Mouse (Mus musculus) ES-E14 (cell line): ENCODE measurements around the gene Pla2g6.

Experiments
- CHD2 ChIP-seq: IDR thresholded peaks from 2 replicates; pipeline ENCODE4 v1.6.1; 2014; ENCODE audit warnings: mild to moderate bottlenecking, low read depth, low read length, inconsistent platforms
- HCFC1 ChIP-seq: IDR thresholded peaks from 2 replicates; pipeline ENCODE4 v1.6.1; 2012; ENCODE audit warnings: low read length, inconsistent platforms, borderline replicate concordance; ENCODE audit not compliant: insufficient read depth
- MAFK ChIP-seq: IDR thresholded peaks from 2 replicates; pipeline ENCODE4 v1.6.1; 2014; ENCODE audit warnings: mild to moderate bottlenecking, low read depth, low read length, inconsistent platforms; ENCODE audit not compliant: insufficient read depth
- ZNF384 ChIP-seq: IDR thresholded peaks from 2 replicates; pipeline ENCODE4 v1.6.1; 2012; ENCODE audit warnings: low read depth, low read length, inconsistent platforms

DNA sequence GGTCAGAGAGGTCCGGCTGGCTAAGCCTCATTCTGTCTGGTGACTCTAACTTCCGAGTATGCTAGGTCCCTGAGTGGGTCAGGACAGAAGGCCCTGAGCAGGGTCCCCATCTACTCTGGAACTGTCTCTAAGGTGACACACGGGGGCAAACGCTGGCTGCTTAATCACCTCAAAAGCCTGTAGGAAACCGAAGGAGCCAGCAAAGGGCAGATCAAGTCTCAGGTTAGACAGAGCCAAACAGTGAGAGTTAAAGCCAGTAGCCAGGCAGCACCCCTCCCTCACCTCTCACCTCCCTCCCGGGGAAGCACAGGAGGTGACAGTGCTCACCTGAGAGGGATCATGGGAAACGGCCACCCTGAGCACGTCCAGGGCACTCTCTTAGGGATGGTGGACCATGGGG lies 24.5 kb downstream of the Pla2g6 start:
- TF ChIP-seq ZNF384 (no peak), CHD2 (no peak), HCFC1 (no peak), MAFK (no peak)
